Mouse (Mus musculus) brain, adult 2 months (tissue): ENCODE results near the gene Stambp.

Experiments
- DNase-seq: peaks from one replicate; pipeline ENCODE4 v3.0.0; 2011; ENCODE audit warnings: low read depth, low spot score

Stambp gene

GRCm38 (mm10) chr6:83568901-83569862, 3.3 kb downstream of the Stambp start:
- DNase-seq: peak; percentile 79

- no peak for DNase-seq
Measured at GRCm38 (mm10) chr6:83555972-83556371, 16.6 kb downstream of the Stambp start.

GRCm38 (mm10) chr6:83548346-83548745, 24.2 kb downstream of the Stambp start:
- no peak for DNase-seq

- DNase-seq: peak; percentile 86
Measured at GRCm38 (mm10) chr6:83545778-83546177, 26.8 kb downstream of the Stambp start.

GRCm38 (mm10) chr6:83541756-83542456, 30.6 kb downstream of the Stambp start:
- DNase-seq: peak; percentile 87

GRCm38 (mm10) chr6:83540017-83540416, 32.5 kb downstream of the Stambp start:
- peak; percentile 86 for DNase-seq

GRCm38 (mm10) chr6:83536795-83537059, 35.8 kb downstream of the Stambp start:
- no peak for DNase-seq

- no peak for DNase-seq
Measured at GRCm38 (mm10) chr6:83536028-83536794, 36.3 kb downstream of the Stambp start, which contains the start of gene Actg2. Actg2 (minus strand) TSS chr6:83536265.

- DNase-seq: peak; percentile 92
Measured at GRCm38 (mm10) chr6:83532608-83533007, 39.9 kb downstream of the Stambp start.

- peak; percentile 63 for DNase-seq
Measured at GRCm38 (mm10) chr6:83523194-83523593, 49.3 kb downstream of the Stambp start.

GRCm38 (mm10) chr6:83521784-83522183, 50.7 kb downstream of the Stambp start:
- no peak for DNase-seq

- no peak for DNase-seq
Measured at GRCm38 (mm10) chr6:83518637-83519036, 53.9 kb downstream of the Stambp start.

GRCm38 (mm10) chr6:83515172-83515571, 57.4 kb downstream of the Stambp start:
- peak; percentile 65 for DNase-seq

- DNase-seq: peak; percentile 83
Measured at GRCm38 (mm10) chr6:83512495-83512894, 60.0 kb downstream of the Stambp start.

- DNase-seq: peak; percentile 51
Measured at GRCm38 (mm10) chr6:83510210-83510609, 62.3 kb downstream of the Stambp start.

- peak; percentile 95 for DNase-seq
Measured at GRCm38 (mm10) chr6:83509442-83509841, 63.1 kb downstream of the Stambp start.

GRCm38 (mm10) chr6:83507168-83507546, 65.4 kb downstream of the Stambp start:
- no peak for DNase-seq

- peak; percentile 100 for DNase-seq
Measured at GRCm38 (mm10) chr6:83506258-83507167, 66.0 kb downstream of the Stambp start, which contains the start of gene Dguok. Dguok (minus strand) TSS chr6:83506969.

GRCm38 (mm10) chr6:83505554-83505953, 67.0 kb downstream of the Stambp start:
- no peak for DNase-seq

GRCm38 (mm10) chr6:83503361-83503760, 69.2 kb downstream of the Stambp start:
- peak; percentile 56 for DNase-seq

- peak; percentile 87 for DNase-seq
Measured at GRCm38 (mm10) chr6:83502656-83503055, 69.9 kb downstream of the Stambp start.
